Mouse (Mus musculus) retina, adult 2 months (tissue): ENCODE data around the gene Sec24d.
A peak's percentile ranks its signal among the peaks of the same experiment; 100 is the strongest.

Experiments used
- DNase-seq: peaks from one replicate; pipeline ENCODE4 v3.0.0-alpha.2; 2012; ENCODE audit warnings: low read depth, low spot score

Gene Sec24d

GRCm38 (mm10) chr3:123296654-123297053 is 29.4 kb downstream of the Sec24d start:
- no peak for DNase-seq

- DNase-seq = no peak
These were observed 31.0 kb downstream of the Sec24d start for GRCm38 (mm10) chr3:123298283-123298682.

- DNase-seq = no peak
These were observed 34.3 kb downstream of the Sec24d start for GRCm38 (mm10) chr3:123301521-123301920.

GRCm38 (mm10) chr3:123305611-123306010 is 38.4 kb downstream of the Sec24d start:
- no peak for DNase-seq

- DNase-seq = no peak
These were observed 40.2 kb downstream of the Sec24d start for GRCm38 (mm10) chr3:123307446-123307845.

- DNase-seq = no peak
These were observed 41.9 kb downstream of the Sec24d start for GRCm38 (mm10) chr3:123309141-123309540.

GRCm38 (mm10) chr3:123312477-123313062 is 45.3 kb downstream of the Sec24d start:
- no peak for DNase-seq

GRCm38 (mm10) chr3:123313477-123313876 is 46.2 kb downstream of the Sec24d start:
- DNase-seq = no peak

- no peak for DNase-seq
These were observed 46.8 kb downstream of the Sec24d start for GRCm38 (mm10) chr3:123313920-123314614.

GRCm38 (mm10) chr3:123316066-123316465 is 48.8 kb downstream of the Sec24d start:
- DNase-seq = no peak

- DNase-seq = no peak
These were observed 49.8 kb downstream of the Sec24d start for GRCm38 (mm10) chr3:123317081-123317480.

- no peak for DNase-seq
These were observed 53.1 kb downstream of the Sec24d start for GRCm38 (mm10) chr3:123320341-123320740.

GRCm38 (mm10) chr3:123321612-123322011 is 54.4 kb downstream of the Sec24d start:
- DNase-seq = no peak

- DNase-seq = peak; percentile 30
These were observed 54.9 kb downstream of the Sec24d start for GRCm38 (mm10) chr3:123322147-123322546.

- DNase-seq = no peak
These were observed 57.1 kb downstream of the Sec24d start for GRCm38 (mm10) chr3:123324326-123324725.

GRCm38 (mm10) chr3:123329251-123329650 is 62.0 kb downstream of the Sec24d start:
- DNase-seq = no peak

GRCm38 (mm10) chr3:123330221-123330620 is 63.0 kb downstream of the Sec24d start:
- DNase-seq = no peak

GRCm38 (mm10) chr3:123332330-123333054 is 65.2 kb downstream of the Sec24d start:
- no peak for DNase-seq

- DNase-seq = no peak
These were observed 65.8 kb downstream of the Sec24d start for GRCm38 (mm10) chr3:123333055-123333424.

- no peak for DNase-seq
These were observed 67.7 kb downstream of the Sec24d start for GRCm38 (mm10) chr3:123334947-123335346.

GRCm38 (mm10) chr3:123335480-123335879 is 68.2 kb downstream of the Sec24d start:
- no peak for DNase-seq

GRCm38 (mm10) chr3:123336455-123336854 is 69.2 kb downstream of the Sec24d start:
- no peak for DNase-seq

- DNase-seq = no peak
These were observed 69.7 kb downstream of the Sec24d start for GRCm38 (mm10) chr3:123336951-123337350.
